Mouse (Mus musculus): ENCODE data around the gene Top2a.
"Not testable (repeated sequence)": the region's sequence is repeated elsewhere in the genome, so short reads cannot be mapped to it uniquely, and the experiment has no call there.

Gene Top2a

GRCm38 (mm10) chr11:99041051-99041729, 17.2 kb upstream of the Top2a start, which contains the start of gene Igfbp4:
Gene Igfbp4, plus strand, starts transcription at chr11:99041244.
- no peak for DNase-seq (ENCODE audit: low read depth, low spot score)

DNA sequence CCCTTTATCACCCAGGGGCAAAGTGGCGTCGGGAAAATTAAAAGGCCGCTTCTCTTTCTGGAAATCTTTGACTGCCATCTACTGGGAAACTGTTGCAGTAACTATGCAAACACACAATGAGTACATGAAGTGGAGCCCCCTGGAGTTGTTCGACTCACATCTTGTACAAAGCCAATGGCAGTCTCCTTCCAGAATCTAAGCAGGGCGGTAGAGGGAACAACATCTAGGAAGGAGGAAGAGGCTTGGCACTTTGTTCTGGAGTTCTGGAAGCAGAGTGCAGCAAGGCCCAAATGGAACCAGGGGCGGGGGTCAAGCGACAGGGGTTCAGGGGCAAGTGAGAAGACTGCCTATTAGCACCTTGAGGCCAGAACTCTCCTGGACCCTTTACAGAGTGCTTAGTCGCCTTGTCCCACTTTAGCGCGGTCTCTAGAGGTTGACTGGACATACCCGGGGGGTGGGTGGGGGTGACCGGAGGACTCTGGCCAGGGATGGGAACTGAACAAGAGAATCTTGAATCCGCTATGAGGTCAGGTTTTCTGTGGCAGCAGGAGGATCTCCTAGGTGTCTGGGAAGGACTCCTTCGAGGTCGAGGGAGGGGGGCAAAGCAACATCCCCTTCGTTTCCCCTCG, 16.5 kb upstream of the Top2a start:
- DNase-seq (ENCODE audit: low read depth, low spot score), result no peak

GRCm38 (mm10) chr11:99039782-99040181, 15.8 kb upstream of the Top2a start:
- DNase-seq (ENCODE audit: low read depth, low spot score), result peak; percentile 56

DNA sequence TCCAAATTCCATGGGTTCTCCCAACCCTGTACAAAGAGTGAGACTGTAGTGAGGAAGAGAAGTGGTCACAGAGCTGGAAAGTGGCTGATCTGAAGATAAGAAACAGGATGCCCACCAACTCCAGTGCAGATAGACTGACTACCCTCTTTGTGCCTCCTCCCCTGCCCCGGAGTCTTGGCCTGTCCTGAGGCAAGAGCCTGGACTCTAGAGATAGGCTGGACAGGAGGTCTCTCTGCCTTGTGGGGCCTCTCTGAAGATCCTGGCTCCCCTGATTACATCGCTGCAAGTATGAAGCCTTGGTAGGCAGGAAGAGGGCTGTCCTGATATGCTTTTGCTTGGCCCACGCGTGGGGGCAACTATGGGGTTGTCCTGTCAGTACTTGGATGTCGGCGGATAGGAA, 12.3 kb upstream of the Top2a start:
- no peak for DNase-seq (ENCODE audit: low read depth, low spot score)

- DNase-seq (ENCODE audit: low read depth, low spot score), result no peak
These were observed 11.4 kb upstream of the Top2a start for GRCm38 (mm10) chr11:99035350-99035749.

- no peak for DNase-seq (ENCODE audit: low read depth, low spot score)
These were observed 3.0 kb upstream of the Top2a start for GRCm38 (mm10) chr11:99026899-99027440.

DNA sequence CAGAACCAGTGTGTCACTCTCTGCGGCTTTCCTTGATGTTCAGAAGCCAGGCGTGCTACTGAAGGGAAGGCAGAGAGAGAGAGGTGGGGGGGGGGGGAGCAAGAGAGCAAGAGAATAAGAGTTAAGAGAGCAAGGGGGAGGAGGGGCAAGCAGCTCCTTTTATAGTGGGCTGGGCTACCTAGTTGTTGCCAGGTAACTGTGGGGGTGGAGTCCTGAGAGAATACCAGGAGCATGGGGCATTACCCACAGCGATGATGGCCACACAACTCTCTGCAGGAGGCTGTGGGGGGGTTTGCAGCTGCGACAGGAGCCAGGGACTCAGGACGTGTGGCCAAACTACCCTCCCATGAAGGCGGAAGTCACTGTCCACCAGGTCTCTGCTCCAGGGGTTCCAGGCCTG, 1.9 kb upstream of the Top2a start:
- DNase-seq (ENCODE audit: low read depth, low spot score), result no peak

- DNase-seq (ENCODE audit: low read depth, low spot score), result peak; percentile 26
These were observed 612 bp upstream of the Top2a start for GRCm38 (mm10) chr11:99024468-99025134.

DNA sequence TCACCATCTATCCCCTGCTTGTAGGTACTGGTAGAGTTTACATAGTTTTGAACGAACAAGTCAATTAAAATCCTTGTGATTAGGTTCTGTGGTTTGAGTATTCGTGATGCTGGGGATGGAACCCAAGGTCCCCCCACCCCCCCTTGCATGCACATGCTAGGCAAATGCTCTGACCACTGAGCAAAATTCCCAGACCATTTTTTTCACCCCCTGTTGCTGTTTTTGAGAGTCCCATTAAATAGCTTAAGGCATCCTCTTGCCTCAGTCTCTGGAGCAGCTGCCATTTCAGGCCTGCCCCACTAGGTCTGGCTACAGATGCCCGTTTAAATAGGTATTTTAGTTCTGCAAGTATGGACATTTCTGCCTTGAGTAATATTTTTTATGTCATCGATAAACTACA, 895 bp downstream of the Top2a start:
- peak; percentile 42 for DNase-seq (ENCODE audit: low read depth, low spot score)

DNA sequence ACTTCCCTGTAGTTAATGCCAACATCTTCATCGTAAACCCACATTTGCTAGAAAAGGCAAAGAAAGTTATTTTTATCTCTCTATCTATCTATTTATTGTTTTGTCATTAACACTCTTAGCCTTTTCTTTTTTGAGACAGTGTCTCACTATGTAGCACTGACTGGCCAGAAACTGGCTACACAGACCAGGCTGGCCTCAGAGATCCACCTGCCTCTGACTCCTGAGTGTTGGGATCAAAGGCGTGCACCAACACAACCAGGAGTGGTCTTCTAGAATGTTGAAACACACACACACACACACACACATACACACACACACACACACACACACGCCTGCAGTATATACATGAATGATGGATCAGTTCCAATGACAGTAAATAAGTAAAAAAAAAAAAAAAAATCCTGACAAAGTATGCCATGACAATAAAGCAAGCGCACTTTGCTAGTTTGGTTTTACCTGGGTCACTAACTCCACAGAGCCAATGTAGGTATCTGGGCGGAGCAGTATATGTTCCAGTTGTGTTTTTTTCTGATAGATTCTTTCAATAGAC, 1.5 kb downstream of the Top2a start:
- no peak for DNase-seq (ENCODE audit: low read depth, low spot score)

- DNase-seq (ENCODE audit: low read depth, low spot score), result no peak
These were observed 4.1 kb downstream of the Top2a start for GRCm38 (mm10) chr11:99019844-99020243.

DNA sequence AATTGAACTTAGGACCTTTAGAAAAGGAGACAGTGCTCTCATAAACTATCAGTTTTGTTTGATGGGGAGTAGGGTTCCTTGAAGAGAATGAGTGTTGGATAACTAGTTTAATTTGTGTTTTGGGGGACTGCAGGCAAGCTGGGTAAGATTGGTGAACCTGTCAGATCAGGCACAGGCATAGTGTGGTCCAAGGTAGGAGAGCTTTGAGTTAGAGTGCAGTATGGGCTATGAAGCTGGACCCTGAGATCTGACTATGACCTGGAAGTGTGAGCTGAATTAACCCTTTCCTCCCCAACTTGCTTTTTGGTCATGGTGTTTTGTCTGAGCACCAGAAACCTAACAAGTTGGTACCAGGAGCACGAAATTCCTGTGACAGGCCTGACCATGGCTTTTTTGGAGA, 10.1 kb downstream of the Top2a start:
- no peak for DNase-seq (ENCODE audit: low read depth, low spot score)

- DNase-seq (ENCODE audit: low read depth, low spot score), result no peak
These were observed 13.3 kb downstream of the Top2a start for GRCm38 (mm10) chr11:99010706-99011105.

DNA sequence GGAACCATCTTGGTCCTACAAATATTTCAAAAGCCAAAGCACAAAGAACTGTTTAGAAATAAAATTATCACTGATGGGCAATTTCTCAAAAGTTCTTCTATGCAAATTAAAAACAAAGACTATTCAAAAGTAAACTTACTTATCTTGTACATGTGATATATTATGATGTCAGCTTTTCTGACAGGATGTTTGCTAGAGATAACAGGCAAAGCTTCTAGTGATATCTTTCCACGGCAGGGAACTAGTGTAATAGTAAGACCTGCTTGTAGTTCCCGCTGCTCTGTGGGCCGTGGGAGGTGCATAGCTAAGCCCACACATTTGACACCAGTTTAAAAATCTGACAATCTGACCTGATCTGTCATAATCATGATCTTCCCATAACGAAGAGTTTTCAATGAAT, 13.9 kb downstream of the Top2a start:
- no peak for DNase-seq (ENCODE audit: low read depth, low spot score)

- no peak for DNase-seq (ENCODE audit: low read depth, low spot score)
These were observed 17.2 kb downstream of the Top2a start for GRCm38 (mm10) chr11:99006788-99007187.

GRCm38 (mm10) chr11:98999243-98999642, 24.7 kb downstream of the Top2a start:
- DNase-seq (ENCODE audit: low read depth, low spot score), result no peak

DNA sequence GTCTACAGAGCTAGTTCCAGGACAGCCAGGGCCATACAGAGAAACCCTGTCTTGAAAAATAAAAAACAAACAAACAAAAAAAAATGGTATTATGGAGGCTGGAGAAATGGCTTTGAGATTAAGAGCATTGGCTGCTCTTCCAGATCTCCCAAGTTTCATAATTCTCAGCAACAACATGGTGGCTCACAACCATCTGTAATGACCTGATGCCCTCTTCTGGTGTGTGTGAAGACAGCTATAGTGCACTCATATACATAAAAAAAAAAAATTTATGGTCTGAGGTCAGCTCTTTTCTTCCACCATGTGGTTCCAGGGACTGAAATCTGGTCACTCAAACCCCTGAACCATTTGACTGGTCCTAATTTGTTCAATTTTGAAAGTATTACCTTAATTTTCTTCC, 25.2 kb downstream of the Top2a start:
- no peak for DNase-seq (ENCODE audit: low read depth, low spot score)

DNA sequence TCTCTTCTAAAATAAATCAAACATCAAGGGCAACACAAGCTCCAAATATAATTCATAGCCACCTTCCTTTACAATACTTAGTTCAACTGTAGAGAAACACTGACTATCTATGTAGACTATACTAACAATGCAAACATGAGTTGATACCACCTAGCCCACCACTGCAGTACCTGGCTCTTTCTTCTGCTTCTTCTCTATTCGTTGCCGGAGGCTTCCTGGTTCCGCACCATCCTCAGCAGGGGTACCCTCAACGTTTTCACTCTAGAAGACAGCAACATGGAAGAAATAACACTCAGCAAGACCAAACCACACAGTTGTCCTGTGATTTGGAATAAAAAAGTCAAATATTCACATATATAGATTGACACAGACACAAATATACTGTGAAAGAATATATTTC, 26.3 kb downstream of the Top2a start:
- DNase-seq (ENCODE audit: low read depth, low spot score), result no peak

DNA sequence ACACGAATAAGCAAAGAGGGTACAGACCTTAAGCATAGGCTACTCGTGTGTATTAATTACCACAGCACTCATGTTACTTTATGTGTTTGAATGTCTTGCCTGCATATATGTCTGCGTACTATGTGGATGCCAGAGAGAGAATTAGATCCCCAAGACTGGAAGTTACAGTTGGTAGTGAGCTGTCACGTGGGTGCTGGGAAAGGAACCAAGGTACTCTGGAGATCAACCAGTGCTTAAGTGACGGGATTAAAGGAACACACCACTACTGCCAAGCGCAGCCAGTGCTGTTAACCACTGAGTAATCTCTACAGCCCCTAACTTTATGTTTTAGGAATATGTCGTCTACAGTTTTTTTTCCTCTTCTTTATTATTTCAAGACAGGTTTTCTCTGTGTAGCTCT, 28.0 kb downstream of the Top2a start:
- DNase-seq (ENCODE audit: low read depth, low spot score), result no peak

DNA sequence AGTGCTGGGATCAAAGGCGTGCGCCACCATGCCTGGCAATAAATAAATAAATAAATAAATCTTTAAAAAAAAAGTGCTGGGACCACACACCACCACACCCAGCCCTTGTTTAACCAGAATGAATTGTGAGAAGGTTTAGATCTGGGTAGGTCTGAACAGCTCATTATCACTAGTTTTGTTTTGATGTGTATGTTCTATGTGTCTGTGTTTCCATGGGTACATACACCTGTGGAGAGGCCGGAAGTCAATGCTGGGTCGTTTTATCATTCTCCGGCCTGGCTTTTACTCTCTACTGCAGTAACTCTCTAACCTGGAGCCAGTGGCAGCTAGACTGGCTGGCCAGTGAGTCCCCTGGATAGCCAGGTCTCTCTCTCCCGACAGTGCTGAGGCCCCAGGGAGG, 33.1 kb downstream of the Top2a start:
- DNase-seq (ENCODE audit: low read depth, low spot score), result no peak

DNA sequence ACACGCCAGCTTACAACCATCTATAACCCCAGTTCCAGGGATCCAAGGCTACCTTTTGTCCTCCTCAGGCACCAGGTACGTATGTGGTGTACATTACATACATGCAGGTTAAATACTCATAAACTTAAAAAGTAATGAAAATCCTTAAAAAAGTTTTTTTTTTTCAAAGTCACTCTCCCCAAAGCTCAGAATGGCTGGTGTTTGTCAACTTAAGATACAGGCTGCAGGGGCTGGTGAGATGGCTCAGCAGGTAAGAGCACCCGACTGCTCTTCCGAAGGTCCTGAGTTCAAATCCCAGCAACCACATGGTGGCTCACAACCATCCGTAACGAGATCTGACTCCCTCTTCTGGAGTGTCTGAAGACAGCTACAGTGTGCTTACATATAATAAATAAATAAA, 35.7 kb downstream of the Top2a start:
- DNase-seq (ENCODE audit: low read depth, low spot score), result not testable (repeated sequence)

- no peak for DNase-seq (ENCODE audit: low read depth, low spot score)
These were observed 38.4 kb downstream of the Top2a start for GRCm38 (mm10) chr11:98985542-98985941.

Data from A20 (cell line).